Mouse (Mus musculus) neural tube, embryonic 11.5 days (tissue): ENCODE measurements at regions not wholly inside any gene's neighbourhood (a gene's known extent, or its start where the extent isn't known, plus 50 kb on each side); places are given as distances from the start of the nearest gene placed in this dataset.

Experiments
- ATAC-seq: fragments of 200-750 bp; cut with Nextera tagmentation; 2 replicates; pipeline ENCODE4 v1.8.0; 2017; ENCODE audit warnings: moderate number of reproducible peaks, mild to moderate bottlenecking, moderate TSS enrichment, moderate library complexity; ENCODE audit not compliant: insufficient read depth, low FRiP score, low TSS enrichment
- DNase-seq: peaks from one replicate; pipeline ENCODE4 v3.0.0-alpha.2; 2015; ENCODE audit warnings: low spot score
- H3K27ac ChIP-seq: fragments of 300-500 bp; sonication (generic); 2 replicates; pipeline ENCODE4 v1.5.1; 2014; ENCODE audit warnings: low read depth, mild to moderate bottlenecking, low read length
- H3K27me3 ChIP-seq: fragments of 300-500 bp; sonication (generic); 2 replicates; pipeline ENCODE4 v1.6.1; 2014; ENCODE audit warnings: mild to moderate bottlenecking, low read length, mixed read lengths; ENCODE audit not compliant: control insufficient read depth, insufficient read depth
- H3K36me3 ChIP-seq: fragments of 300-500 bp; sonication (generic); 2 replicates; pipeline ENCODE4 v1.6.1; 2014; ENCODE audit warnings: mild to moderate bottlenecking, low read length, moderate library complexity, mixed read lengths; ENCODE audit not compliant: control insufficient read depth, insufficient read depth
- H3K4me1 ChIP-seq: fragments of 300-500 bp; sonication (generic); 2 replicates; pipeline ENCODE4 v1.6.1; 2014; ENCODE audit warnings: low read length, mixed read lengths; ENCODE audit not compliant: control insufficient read depth, insufficient read depth
- H3K4me2 ChIP-seq: fragments of 300-500 bp; sonication (generic); 2 replicates; pipeline ENCODE4 v1.6.1; 2014; ENCODE audit warnings: low read depth, mild to moderate bottlenecking, moderate library complexity
- H3K4me3 ChIP-seq: fragments of 300-500 bp; sonication (generic); 2 replicates; pipeline ENCODE4 v1.5.1; 2014; ENCODE audit warnings: low read depth, low read length
- H3K9ac ChIP-seq: fragments of 300-500 bp; sonication (generic); 2 replicates; pipeline ENCODE4 v1.6.1; 2014; ENCODE audit warnings: mild to moderate bottlenecking, low read length
- H3K9me3 ChIP-seq: fragments of 300-500 bp; sonication (generic); 2 replicates; pipeline ENCODE4 v1.6.1; 2016; ENCODE audit warnings: low read length; ENCODE audit not compliant: control insufficient read depth
- WGBS: fragments of 180-500 bp; shearing (Covaris S2); extraction: QIAGEN DNeasy Blood & Tissue Kit; methylation state at CpG from one replicate; pipeline ENCODE4 v1.1.7; 2014; 5-methylcytosine and 5-hydroxymethylcytosine counted together

DNA sequence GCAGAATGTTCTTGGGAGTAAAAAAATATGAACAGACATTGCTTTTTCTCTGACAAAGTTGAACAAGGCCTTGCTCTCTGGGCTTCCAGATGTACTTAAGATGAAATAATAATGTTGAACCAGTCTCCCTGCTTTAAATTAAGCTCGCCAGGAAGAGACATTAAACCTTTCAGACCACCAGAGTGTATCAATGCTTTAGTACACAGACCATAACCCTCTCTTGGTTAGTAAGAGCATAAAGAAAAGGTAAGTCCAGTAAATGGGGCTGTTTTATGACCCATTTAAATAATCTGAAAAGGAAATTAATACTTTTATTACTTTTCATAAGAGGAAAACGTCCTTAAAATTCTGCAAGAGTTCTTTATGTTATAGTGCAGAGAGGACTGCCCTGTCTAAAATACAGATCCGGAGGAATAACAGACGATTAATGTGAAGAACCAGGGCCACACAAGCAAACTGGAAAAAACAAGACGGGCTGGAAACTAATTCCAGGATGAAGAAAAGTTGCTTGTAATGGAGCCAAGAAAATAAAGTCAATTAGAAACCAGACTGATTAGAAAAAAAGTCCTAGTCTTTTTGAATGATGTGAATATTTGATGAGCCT lies 74.4 kb downstream of the Mettl11b start:
- Histone ChIP-seq H3K9me3 (no peaks in the 10 kb centered on the region), H3K9ac (no peak overlapping the region), H3K4me1 (no peaks in the 10 kb centered on the region), H3K27ac (no peak overlapping the region), H3K36me3 (no peaks in the 10 kb centered on the region), H3K27me3 (no peaks in the 10 kb centered on the region), H3K4me2 (no peak overlapping the region), H3K4me3 (no peak overlapping the region)
- ATAC-seq, result no peak
- WGBS, result 84% methylated on average over 5 of the region's 5 CpGs
- DNase-seq, result no peak

DNA sequence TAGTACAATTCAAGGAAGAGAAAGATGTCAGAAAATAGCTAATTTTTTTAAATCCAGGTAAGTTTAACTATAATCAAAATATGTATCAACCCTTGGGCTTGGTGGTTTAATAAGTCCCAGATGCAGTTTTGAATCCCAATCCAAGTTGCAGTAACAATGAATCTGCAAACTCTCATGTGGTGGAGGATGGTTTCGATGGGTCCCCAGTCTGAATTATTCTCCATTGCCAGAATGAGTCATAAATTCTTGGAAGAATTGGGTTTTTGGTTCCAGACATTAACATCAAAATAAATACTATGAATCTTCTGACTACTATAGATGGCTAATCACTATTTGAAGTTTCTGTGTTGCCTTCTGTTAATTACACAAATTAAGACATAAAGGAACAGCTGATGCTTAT lies 82.9 kb downstream of the Mettl11b start:
- Histone ChIP-seq H3K27me3 (no peaks in the 10 kb centered on the region), H3K9me3 (no peaks in the 10 kb centered on the region), H3K4me3 (no peak overlapping the region), H3K27ac (no peak overlapping the region), H3K4me2 (no peak overlapping the region), H3K36me3 (no peaks in the 10 kb centered on the region), H3K4me1 (no peaks in the 10 kb centered on the region), H3K9ac (no peak overlapping the region)
- no peak for DNase-seq
- WGBS, result 90% methylated on average over 1 of the region's 1 CpGs
- ATAC-seq, result no peak

DNA sequence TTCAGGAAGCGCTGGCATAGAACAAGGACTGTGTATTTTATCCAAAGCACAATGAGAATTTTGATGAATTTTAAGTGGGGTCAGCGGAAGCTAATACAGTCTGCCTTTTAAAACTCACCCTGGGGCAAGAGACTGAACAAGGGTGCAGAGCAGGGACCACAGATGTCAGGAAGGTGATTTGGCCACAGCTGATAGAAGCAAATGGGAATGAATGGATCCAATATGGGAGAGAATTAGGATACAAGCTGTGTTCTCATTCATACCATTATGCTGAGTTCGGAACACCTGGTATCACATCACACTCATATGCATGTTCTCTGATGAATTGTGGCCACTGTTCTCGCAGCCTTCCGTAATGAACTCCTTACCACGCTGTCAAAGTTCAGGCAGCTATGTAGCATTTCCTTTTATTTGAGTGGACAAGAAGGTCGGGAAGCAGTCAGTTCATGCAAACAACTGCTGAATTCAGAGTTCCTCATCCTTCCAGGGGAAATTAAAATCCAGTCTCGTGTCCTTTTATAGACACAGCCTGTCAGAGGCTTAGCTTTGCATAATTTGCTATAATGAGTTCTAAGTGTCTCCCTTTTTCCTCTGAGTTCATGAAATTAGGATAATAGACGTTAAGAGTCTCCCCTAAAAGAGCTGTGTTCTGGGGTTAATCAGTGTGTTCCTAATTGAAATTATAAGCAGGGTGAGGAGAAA lies 84.4 kb downstream of the Mettl11b start:
- Histone ChIP-seq H3K4me3 (no peak overlapping the region), H3K4me2 (no peak overlapping the region), H3K27ac (no peak overlapping the region), H3K27me3 (no peaks in the 10 kb centered on the region), H3K9me3 (no peaks in the 10 kb centered on the region), H3K9ac (no peak overlapping the region), H3K36me3 (no peaks in the 10 kb centered on the region), H3K4me1 (no peaks in the 10 kb centered on the region)
- DNase-seq (peak; percentile 11), ATAC-seq (peak; percentile 60)
- WGBS, result 63% methylated on average over 9 of the region's 9 CpGs

DNA sequence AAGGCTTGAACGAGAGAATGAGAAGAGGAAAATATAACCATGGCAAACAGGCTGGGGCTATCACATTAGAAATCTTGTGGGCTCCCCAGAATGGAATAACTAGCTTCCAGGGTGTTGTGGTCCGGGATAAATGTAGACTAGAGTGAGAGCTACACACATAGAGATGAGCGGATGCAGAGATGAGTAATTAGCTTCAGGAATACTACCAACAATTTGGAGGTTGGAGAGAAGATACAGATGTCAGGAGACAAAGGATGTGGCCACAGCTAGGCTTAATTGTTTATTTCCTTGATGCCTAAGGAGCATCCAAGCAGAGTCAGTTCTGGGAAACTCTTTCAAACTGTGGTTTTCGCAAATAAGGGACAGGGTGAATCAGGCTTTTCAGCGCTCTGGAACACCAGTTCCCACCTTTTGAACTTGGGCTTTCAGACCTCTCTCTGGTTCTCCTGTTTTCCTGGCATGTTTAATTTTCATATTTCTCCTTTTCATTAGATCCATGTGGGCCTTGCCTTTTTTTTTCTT lies 94.7 kb downstream of the Mettl11b start:
- Histone ChIP-seq H3K27ac (no peak overlapping the region), H3K9me3 (no peaks in the 10 kb centered on the region), H3K36me3 (no peaks in the 10 kb centered on the region), H3K4me2 (no peak overlapping the region), H3K27me3 (no peaks in the 10 kb centered on the region), H3K9ac (no peak overlapping the region), H3K4me1 (no peaks in the 10 kb centered on the region), H3K4me3 (no peak overlapping the region)
- WGBS, result 90% methylated on average over 5 of the region's 5 CpGs
- no peak for ATAC-seq
- DNase-seq, result no peak

GRCm38 (mm10) chr1:163624887-163625286 lies 100.1 kb downstream of the Mettl11b start:
- no peaks in the 10 kb centered on the region for H3K36me3 ChIP-seq
- no peak overlapping the region for H3K9ac ChIP-seq
- no peak overlapping the region for H3K4me2 ChIP-seq
- peaks cover 5% of the 10 kb centered on the region; the same call in 1 of the 2 replicates for H3K4me1 ChIP-seq
- no peak overlapping the region for H3K4me3 ChIP-seq
- no peaks in the 10 kb centered on the region for H3K27me3 ChIP-seq
- no peak for DNase-seq
- no peak for ATAC-seq
- H3K9me3 ChIP-seq, result no peaks in the 10 kb centered on the region
- WGBS, result 88% methylated on average over 4 of the region's 4 CpGs
- no peak overlapping the region for H3K27ac ChIP-seq

DNA sequence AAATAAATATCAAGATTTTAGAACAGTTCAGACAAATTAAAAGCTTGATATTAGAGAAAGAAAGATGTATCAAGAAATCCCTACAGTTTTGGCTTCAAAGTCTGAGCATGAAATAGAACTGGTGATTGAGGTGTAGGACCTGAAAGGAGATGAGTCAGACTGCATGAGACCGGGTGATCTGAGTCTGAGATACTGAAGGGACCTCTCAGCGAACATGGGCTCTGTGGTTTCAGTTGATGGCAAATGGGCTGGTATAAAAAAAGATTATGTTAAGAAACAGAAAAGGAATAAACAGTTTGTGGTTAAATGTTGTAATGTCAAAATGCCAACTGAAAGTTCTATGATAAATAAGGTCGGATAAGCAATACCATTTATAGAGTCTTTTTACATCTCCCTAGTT lies 103.7 kb downstream of the Mettl11b start:
- ATAC-seq, result no peak
- WGBS, result 94% methylated on average over 3 of the region's 3 CpGs

GRCm38 (mm10) chr1:163619831-163620230 lies 105.2 kb downstream of the Mettl11b start:
- ATAC-seq, result no peak; the same call in 1 of the 2 replicates
- no peak overlapping the region for H3K27ac ChIP-seq
- WGBS, result 50% methylated on average over 7 of the region's 7 CpGs

More for the DNA sequence above, 103.7 kb downstream of the Mettl11b start:
- H3K9ac ChIP-seq, result no peak overlapping the region
- H3K36me3 ChIP-seq, result no peaks in the 10 kb centered on the region
- no peaks in the 10 kb centered on the region for H3K9me3 ChIP-seq
- no peak overlapping the region for H3K27ac ChIP-seq
- no peak overlapping the region for H3K4me3 ChIP-seq
- H3K4me1 ChIP-seq, result peaks cover 5% of the 10 kb centered on the region; the same call in 1 of the 2 replicates
- H3K4me2 ChIP-seq, result no peak overlapping the region
- DNase-seq, result no peak
- no peaks in the 10 kb centered on the region for H3K27me3 ChIP-seq

GRCm38 (mm10) chr1:163618132-163618531 lies 106.9 kb downstream of the Mettl11b start:
- Histone ChIP-seq H3K27me3 (no peaks in the 10 kb centered on the region), H3K4me1 (peaks cover 5% of the 10 kb centered on the region; the same call in 1 of the 2 replicates), H3K9ac (no peak overlapping the region), H3K4me2 (no peak overlapping the region), H3K36me3 (no peaks in the 10 kb centered on the region), H3K4me3 (no peak overlapping the region), H3K9me3 (no peaks in the 10 kb centered on the region), H3K27ac (no peak overlapping the region)
- ATAC-seq (peak; percentile 73), DNase-seq (no peak)
- 11% methylated on average over 3 of the region's 3 CpGs for WGBS

More at GRCm38 (mm10) chr1:163619831-163620230, 105.2 kb downstream of the Mettl11b start:
- H3K9ac ChIP-seq, result no peak overlapping the region
- no peak overlapping the region for H3K4me3 ChIP-seq
- peaks cover 5% of the 10 kb centered on the region; the same call in 1 of the 2 replicates for H3K4me1 ChIP-seq
- H3K36me3 ChIP-seq, result no peaks in the 10 kb centered on the region
- H3K27me3 ChIP-seq, result no peaks in the 10 kb centered on the region
- no peaks in the 10 kb centered on the region for H3K9me3 ChIP-seq
- H3K4me2 ChIP-seq, result no peak overlapping the region
- peak; percentile 19 for DNase-seq

- WGBS, result 88% methylated on average over 3 of the region's 3 CpGs
- ATAC-seq, result no peak
Observed at GRCm38 (mm10) chr1:163616596-163616995, 108.4 kb downstream of the Mettl11b start.

More at GRCm38 (mm10) chr1:163616596-163616995, 108.4 kb downstream of the Mettl11b start:
- no peak for DNase-seq
- Histone ChIP-seq H3K4me1 (peaks cover 5% of the 10 kb centered on the region; the same call in 1 of the 2 replicates), H3K9me3 (no peaks in the 10 kb centered on the region), H3K4me2 (no peak overlapping the region), H3K4me3 (no peak overlapping the region), H3K9ac (no peak overlapping the region), H3K27ac (no peak overlapping the region), H3K36me3 (no peaks in the 10 kb centered on the region), H3K27me3 (no peaks in the 10 kb centered on the region)
